Mouse (Mus musculus): ENCODE results near the gene Inpp5a. TPM values are rescaled to one million over a fixed set of nuclear protein-coding genes. Genes with fewer than 3 reads are reported as not detected.

Gene Inpp5a
- total RNA-seq, 4 experiments from 2014 or later, result 85.2 to 98.8 (median 89.6) TPM

- no peak for DNase-seq
Observed at GRCm38 (mm10) chr7:139541422-139541821, 152.5 kb downstream of the Inpp5a start.

- no peak for DNase-seq
Observed at GRCm38 (mm10) chr7:139544706-139545625, 156.1 kb downstream of the Inpp5a start.

- no peak for DNase-seq
Observed at GRCm38 (mm10) chr7:139547325-139547724, 158.4 kb downstream of the Inpp5a start.

GRCm38 (mm10) chr7:139550086-139550783 is 161.3 kb downstream of the Inpp5a start:
- no peak for DNase-seq

GRCm38 (mm10) chr7:139551519-139551918 is 162.6 kb downstream of the Inpp5a start:
- DNase-seq, result no peak

DNA sequence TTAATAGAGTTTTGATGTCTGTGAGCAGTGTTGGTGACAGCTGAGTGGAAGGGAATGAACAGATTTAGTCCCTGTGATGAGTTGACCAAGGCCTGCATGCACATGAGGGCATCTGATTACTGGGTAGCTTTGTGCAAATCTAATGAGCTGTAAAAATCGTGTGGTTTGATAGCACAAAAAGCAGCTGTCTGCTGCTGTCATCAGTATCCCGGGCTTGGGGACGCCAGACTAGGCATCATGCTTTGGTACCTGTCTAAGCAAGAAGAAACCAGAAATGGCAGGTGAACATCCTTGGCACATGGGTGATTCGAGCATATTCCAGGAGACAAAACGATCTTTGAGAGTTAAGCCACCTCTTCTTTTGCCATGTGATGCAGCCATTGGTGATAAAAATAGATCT is 167.4 kb downstream of the Inpp5a start:
- DNase-seq, result no peak

DNA sequence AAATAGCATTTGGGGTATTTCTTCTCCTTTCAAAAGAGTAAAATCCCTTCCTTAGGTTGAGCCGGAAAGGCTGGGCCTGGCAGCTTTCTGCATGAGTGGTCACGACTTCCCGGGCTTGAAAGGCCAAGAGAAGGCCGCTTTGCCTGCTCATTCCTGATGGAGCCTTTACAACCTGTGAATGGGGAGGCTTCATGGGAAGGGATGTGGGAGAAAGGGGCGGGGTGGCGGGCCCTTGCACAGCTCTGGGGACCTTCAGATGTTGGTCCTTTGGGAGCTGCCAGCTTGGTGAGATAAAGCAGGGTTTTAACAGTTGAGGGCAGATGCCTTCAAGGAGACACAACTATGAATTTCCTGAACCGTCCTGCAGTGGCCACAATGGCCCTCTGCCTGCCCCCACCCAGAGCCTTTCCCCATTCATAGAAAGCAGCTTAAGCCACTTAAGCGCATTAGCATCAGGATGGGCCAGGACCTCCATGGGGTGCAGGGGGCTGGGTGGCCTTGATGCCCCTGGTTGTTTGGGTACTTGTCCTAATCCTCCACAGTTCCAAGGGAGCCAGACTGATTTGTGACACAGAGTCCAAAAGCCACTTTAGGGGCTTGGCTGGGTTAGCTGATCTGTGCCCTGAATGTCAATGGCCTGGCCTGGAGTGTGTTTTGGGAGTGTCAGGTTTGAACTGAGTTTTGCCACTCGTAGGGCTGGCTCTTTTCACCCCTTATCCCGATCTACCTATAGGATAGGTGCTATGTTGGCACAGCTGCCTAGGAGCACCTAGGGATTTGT is 168.0 kb downstream of the Inpp5a start:
- no peak for DNase-seq

DNA sequence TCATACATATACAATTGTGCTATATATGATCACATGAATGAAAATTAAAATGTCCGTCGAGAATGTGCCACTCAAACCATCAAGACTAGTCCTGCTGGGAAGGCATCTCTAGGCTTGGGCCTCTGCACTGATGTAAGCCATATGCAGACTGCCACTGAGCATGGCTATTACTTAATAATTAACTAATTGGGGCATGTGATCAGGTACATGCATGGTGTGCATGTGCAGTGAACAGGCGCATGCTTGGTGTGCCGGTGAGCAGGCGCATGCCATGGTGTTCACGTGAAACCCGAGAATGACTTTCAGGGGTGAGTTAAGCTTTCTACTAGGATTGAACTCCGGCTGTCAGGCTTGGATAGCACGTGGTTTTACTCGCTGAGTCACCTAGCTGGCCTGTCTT is 170.8 kb downstream of the Inpp5a start:
- DNase-seq, result no peak

DNA sequence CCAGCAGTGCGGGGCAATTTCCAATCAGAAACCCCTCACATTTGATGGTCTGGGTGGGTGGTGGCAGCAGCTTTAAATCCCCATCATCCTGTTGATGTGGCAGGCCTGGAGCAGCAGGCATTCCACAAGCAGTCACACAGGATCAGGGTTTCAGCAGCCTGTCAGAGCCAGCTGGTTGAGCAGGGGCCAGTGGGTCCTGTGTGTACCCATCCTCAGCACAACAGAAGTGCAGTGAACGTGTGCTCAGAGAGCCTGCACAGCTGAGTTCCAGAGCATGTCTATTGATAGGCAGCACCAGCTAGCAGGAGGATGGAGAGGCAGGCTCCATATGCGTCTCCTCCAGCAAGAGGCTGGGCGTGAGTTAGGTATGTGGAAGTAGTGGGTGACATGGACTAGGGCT is 174.5 kb downstream of the Inpp5a start:
- no peak for DNase-seq

DNA sequence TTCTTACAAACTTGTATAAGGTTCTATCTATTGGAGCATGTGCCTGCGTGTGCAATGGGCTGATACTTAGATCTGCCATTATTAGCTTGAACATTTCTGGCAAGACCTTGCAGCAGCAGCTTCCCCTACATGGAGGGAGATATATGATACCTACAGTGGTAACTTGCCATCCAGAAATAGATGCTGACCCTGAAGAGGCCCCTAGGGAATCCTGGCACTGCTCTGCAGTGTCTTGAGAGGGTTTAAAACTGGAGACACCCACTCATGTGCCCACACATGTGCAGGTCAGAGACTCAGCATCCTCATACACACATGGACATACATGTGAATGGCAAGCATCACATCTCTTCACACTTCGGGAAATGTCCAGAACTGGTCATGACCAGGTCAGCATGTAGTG is 175.3 kb downstream of the Inpp5a start:
- no peak for DNase-seq

DNA sequence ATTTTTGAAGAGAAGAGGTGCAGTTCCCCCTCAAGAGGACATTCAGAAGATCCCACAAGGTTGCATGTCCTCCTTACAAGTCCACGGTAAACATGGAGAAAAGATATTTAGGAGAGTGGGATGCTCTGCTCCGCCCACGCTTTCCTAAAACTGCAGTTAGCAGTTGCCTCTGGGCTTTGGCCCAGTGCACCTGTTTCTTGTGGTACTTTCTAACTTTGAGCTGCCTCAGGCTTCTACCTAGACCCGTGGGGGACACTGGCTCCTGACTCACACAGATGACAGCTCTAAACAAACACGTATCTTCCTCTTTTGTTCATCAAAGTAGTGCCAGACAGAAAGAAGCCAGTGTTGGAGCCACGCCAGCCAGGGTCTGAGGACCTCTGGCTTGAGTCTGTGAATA is 177.1 kb downstream of the Inpp5a start:
- DNase-seq, result no peak

DNA sequence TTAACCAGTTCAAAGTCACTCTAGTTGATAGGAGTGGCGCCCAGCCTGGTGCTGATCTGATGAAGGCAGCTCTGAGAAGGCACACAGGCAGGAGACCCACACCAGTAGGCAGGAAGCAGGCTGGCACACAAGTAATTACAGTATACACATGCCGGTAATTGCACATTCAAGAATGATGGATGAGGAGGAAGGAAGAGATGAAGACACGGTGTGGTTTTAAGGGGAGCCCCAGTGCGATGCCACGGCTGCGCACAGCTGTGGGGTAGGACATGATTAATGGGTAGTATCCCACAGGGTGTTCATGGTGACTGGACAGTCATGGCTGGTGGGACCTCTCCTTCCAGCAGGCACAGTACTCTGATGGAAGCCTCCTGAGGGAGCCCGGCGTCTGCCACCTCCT is 177.6 kb downstream of the Inpp5a start:
- no peak for DNase-seq

- no peak for DNase-seq
Observed at GRCm38 (mm10) chr7:139570788-139571187, 181.9 kb downstream of the Inpp5a start.

DNA sequence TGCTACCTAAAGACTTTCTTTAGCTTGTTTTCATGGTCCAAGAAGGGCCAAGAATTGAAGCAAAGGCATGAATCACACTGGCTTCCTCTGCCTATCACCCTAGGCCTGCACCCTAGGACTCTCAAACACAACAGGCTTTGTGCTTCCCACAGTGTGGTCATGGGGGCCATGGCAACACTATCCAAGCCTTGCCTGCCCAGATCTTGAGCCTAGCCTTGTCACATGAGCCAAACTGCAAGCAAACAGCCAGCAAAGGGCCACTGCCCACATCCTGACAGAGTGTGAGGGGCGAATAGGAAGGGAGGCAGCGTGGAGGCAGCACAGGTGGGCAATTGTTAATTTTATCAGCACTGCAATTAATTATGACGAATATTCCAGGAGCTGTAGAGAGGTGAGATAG is 183.8 kb downstream of the Inpp5a start:
- no peak for DNase-seq

- no peak for DNase-seq
Observed at GRCm38 (mm10) chr7:139576064-139576686, 187.3 kb downstream of the Inpp5a start.

- peak; percentile 17 for DNase-seq
Observed at GRCm38 (mm10) chr7:139579261-139579905, 190.5 kb downstream of the Inpp5a start.

DNA sequence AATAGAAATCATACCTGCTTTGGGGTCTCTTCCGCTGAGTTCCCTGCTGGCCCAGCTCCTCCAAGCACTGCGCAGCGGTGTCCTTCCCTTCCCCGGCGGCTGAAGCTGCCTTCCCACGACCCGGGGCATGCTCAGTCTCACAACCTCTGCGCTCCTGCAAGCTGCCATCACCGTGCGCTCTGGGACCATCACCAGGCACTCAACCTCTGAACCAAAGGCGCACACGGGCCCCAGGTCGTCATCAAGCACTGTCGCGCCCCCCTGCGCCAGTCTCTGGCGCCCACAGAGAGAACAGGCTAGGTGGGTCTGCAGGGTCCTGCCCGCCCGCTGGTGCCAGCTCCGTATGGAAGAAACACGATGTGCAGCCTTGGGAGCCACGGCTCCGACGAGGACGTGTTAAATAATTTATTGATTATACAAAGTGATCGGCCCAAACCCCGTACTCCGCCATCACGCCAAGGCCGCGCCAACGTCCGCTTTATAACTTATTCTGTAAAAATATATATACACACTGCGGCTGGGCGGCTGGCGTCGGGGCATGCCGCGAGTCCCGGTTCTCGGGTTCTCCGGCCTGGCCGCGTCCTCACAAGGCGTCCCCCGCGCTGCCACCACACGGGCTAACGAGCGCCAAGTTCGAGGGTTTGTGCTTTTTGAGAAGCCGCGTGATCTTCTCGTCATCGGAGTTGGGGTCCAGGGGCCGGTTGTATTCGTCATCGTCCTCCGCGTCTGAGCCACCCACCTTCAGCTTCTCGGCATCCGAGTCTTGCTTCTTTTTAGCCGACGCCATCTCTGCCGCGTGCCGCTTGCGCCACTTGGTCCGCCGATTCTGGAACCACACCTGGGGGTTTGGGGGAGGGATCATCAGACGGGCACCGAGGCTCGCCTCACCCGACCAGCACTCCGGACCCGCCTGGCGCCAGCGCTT is 192.2 kb downstream of the Inpp5a start:
- DNase-seq, result no peak

- no peak for DNase-seq
Observed at GRCm38 (mm10) chr7:139581801-139582571, 193.1 kb downstream of the Inpp5a start.

GRCm38 (mm10) chr7:139582595-139582994 is 193.7 kb downstream of the Inpp5a start, which contains the start of gene Nkx6-2:
Gene Nkx6-2 (minus strand): TSS chr7:139582797.
- DNase-seq, result no peak
